Mouse (Mus musculus) gastrocnemius, postnatal 25 days (tissue): ENCODE measurements around the gene Flt4. TPM values are rescaled to one million over a fixed set of nuclear protein-coding genes. Genes with fewer than 3 reads are reported as not detected.
A peak's percentile ranks its signal among the peaks of the same experiment; 100 is the strongest.

Experiments
- DNase-seq: peaks from one replicate; pipeline ENCODE4 v3.0.0; 2022
- total RNA-seq, 2 experiments: library from RNA; stranded (reverse); gene quantifications; 1 replicate in 1 of 2; 2 replicates in 1 of 2; pipeline ENCODE4 v1.2.3; 2021

Flt4 gene
- total RNA-seq, 2 experiments from 2014 or later, result 2.9 to 3.2 TPM

DNA sequence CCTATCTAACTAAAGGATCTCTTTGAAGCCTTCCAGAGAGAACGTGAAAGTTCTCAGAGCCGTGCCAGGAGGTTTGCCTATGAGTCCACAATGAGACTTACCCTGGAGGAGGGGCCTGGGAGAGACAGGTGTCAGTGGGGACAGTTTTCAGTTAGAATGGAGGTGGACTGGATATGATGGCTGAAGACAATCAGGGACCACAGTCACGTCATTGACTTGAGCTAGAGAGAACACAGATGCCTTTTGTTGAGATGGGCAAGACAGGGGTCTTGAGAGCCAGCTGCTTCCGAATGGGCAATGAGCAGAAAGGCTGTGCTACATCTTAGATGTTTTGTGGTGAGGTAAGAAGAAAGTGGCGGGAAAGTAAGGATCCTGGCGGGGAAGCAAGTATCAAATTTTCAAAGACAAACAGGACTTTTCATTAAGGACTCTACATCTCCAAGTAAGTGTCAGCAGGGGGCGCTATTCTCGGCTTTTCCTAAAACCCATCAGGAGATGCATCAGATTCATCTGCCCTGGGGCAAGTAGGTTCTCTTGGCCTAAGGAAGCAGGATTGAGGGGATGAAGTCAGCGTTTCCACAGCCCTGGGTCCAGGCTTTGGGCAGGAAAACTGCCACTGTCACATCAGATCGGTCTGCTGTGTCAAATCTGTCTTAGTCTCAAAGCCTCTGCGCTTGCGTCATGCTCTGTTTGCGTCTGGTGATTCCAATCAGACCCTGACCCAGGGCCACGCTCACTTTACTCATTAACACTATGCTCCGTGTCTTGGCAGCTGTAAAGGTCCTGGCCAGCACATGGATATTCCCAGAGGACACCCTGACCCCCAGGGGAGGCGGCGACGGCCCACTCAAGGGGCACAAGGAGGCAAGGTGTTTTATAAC, 41.3 kb downstream of the Flt4 start:
- DNase-seq, result no peak

DNA sequence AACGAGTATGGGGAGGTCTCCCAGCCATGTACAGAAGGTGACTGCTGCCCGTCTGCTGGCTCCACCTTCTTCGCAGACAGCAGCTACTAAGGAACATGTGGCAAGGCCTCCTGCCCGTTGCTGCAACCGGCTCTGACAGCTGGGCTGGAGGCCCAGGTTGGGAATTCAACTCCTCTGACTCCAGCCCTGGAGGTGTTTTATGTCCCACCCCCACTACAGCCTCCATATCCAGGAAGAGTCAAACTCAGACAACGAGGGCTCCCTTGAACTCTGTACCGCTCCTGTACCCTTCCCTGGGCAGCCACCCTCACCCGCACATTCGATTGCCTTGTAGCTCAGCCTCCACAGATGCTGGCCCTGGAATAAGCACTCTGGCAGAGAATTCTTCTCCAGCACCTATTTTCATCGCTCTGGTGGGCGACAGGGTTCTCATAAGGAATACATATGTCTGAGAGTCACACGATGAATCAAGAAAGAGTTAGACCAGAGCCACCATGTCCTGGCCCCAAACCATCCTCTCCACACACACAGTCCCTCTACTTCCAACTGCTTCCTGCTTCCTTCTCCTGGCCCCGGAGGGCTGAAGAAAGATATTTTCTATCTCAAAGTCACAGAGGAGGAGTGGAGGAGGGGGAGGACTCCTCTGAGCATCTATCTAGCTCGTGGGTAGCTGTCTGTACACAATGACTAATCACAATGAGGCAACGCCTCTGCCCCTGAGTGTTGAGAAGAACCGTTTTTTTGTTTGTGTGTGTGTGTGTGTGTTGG, 42.1 kb downstream of the Flt4 start:
- DNase-seq, result no peak

DNA sequence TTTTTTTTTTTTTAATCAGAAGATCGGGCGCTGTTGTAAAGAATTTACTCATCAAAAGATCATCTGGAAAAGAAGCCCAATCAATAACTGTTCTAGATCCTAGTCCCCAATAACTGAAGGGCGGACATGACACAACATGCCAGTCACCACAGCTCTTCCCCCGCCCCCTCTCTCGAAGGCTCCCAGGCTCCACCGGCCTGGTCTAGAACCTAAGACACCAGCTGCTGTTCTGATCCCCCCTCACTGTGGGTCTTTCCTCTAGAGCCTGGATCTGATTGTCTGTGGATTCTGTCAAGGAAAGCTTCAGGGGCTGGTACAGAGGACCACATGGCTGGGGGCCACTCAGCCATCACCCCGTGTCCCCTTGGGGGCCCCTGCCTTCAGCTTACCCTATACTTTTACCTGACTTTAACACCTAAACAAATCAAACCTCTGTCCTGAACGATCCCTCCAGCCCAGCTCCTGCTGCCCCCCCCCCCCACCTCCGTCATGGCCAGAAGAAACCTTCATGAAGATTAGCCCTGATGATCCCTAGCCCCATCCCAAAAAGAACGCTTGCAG, 42.8 kb downstream of the Flt4 start:
- DNase-seq, result no peak

DNA sequence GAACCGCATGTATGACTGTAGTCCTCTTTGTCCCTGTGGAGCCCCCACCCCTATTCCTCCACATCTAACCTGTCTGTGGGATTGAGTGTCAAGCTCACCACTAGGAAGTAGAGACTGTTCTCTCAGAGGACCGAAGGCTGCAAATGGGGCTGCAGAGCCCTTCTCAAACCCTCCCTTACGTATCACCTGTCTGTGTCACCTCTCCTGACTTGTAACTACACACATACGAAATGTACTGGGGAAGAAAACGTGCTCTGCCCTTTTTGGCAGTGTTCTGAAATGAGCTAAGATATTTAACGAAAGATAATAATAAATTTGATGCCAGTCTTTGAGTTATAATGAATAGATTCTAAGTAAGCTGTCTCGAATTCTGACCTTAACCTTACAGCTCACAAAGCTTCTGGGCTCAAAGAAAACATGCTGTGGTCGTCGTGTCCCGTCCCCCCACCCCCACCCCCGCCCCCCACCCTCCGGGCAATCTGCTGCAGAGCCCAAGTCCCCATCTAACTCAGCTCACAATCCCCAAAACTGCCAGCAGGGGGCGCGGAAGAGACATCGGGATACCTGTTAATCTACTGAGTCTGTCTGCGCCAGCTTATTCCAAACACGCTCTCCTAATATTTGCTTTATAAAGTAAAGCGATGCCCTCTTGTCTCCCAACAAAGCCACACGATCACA, 43.5 kb downstream of the Flt4 start:
- peak; percentile 42 for DNase-seq

DNA sequence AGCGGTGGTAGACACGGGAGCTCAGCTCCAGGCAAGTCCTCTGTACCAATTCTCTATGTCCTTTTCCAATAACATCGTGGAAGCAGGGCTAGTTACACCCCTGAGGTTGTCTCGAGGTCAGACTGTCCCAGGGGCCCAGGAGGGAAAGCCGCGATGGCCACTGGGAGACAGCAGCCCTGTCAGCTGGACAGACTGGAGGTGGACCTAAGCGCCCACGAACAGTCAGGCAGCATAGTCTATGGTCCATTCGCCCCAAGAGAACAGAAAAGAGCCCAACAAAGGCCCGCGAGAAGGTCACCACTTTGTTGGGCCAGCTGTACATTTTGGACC, 44.0 kb downstream of the Flt4 start:
- DNase-seq, result no peak

DNA sequence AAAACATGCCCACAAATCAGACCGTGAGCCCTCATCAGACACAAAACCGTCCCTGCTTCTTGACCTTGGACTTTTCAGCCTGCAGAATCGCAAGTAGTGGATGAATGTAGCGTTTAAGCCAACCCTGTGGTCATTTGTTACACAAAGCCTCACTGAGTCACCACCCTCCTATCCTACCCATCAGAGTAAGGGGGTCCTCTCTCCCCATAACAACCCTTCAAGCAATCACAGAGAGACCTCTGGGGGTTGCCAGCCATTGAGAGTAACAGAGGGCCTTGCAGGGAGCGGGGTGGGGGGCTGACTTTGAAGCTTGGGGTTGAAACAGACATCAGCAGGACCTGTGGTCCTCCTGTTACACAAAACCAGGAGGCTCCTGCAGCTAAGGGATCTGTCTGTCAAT, 45.6 kb downstream of the Flt4 start:
- DNase-seq, result no peak

DNA sequence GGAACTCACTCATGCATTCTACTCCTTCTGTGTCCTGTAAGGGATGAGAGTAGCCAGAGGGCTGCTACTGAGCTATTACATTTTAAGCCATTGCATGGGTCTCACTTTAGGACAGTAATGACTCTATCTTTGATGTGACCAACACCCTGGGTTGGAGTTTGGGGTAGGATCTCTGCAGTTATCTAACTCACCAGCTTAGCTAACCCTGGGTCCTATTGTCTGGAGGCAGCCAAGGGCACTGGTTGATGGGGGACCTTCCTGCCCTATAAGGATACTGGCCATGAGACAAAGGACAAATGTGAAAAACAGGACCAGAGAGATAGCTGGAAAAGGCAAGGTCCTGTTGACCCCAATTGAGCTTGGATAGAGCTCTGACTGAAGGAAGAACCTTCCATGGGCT, 46.4 kb downstream of the Flt4 start:
- no peak for DNase-seq

DNA sequence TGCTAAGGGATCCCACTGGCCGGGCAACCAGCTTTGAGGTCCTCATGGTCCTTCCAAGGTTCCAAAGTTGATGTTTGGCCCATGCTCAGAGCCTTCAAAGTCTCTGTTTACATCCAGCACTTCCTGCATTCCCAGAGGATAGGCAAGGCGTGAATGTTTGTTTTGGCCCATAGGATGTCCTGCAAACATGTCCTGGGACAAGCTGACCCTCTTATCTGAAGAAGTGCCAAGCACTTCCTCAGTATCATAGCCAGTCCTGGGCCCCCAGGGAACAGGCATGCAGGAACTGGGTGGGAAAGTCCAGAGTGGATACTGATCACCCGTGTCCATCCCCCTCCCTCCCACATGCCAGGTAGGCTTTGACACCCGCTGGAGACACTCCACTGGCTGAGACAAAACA, 49.0 kb downstream of the Flt4 start:
- no peak for DNase-seq

DNA sequence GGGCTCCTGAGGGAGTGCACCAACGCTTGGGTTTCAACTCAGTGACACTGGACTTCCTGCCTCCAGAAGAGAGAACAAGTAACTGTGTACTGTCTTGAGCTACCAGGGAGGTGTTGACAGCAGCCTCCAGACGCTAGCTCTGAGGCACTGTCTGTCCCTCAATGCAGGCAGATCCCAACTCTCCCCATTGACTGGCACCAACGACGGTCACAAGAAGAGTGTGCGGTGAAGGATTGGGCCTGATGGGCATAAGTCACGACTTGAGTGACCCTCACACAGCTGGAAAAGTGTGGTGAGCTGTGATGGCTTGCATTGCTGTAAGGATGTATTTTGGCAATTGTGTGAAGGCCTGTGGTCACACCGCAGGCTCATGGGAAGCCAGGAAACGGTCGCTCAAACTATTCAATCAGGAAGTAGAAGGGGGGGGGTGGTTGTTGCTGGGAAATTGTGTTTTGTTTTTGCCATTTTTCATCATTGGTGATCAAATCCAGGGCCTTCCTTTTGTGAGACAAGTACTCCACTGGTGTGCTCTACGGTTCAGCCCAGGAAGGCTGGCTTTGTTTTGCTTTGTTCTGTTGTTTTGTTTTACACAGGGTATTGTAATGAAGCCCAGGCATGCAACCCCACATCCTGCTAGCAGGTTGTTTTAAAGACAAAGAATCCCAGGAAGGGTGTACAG, 49.9 kb downstream of the Flt4 start:
- no peak for DNase-seq

DNA sequence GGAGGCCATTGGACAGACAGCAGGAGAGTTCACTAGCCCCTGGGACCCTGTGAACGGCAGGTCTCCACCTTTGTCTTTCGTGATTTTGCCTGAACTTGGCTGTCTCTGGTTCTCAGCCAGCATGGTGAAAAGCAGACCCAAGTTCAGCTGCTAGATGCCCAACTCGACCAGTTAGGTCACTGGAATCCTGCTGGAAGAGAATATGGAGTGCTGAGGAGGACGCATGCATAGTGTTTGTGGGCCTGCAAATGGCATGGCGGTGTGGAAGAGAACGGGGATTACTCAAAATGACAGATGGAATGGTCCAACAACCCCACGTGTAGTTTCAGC, 50.4 kb downstream of the Flt4 start:
- no peak for DNase-seq

DNA sequence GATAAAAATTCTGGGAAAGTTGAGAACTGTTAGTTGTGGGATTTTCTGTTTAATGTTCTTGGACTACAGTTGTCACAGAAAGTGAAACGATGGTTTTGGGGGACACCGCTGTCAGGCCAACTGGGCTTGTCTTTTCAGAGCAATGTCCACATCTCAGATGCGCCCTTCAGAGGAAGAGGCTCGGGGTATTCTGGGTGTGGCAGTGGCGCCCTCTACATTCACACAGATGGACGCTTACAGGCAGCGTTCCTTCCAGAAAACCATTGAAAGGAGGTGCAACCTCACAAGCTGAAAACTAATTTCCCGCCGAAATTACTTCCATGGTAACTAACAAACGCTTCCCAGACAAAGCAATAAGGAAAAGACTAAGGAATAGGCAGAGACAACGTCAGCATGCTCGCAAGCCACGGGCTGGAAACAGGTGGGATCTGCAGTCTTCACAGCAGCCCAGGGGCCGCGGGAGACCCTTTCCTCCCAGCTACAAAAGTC, 53.3 kb downstream of the Flt4 start:
- DNase-seq, result no peak

DNA sequence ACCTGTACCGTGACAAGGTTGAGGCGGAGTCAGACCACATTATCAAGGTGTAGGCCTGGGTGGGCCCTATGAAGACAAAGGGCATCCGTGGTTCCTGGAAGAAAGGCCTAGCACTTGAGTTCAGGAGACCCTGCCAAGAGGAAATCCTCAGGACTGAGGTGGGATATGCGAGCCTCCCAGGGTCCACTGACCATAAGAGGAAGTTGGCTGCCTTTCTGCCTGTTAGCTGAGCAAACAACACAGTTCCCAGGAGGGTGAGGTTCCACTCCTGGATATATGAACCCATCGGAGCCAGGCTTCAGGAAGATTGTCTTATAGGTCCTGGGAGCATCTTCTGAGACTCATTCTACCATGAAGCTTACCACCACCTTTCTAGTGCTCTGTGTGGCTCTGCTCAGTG, 54.2 kb downstream of the Flt4 start, which contains the start of gene Scgb3a1:
Gene Scgb3a1, plus strand, starts transcription at position 301 of the 400 bp plus-strand sequence.
- no peak for DNase-seq

DNA sequence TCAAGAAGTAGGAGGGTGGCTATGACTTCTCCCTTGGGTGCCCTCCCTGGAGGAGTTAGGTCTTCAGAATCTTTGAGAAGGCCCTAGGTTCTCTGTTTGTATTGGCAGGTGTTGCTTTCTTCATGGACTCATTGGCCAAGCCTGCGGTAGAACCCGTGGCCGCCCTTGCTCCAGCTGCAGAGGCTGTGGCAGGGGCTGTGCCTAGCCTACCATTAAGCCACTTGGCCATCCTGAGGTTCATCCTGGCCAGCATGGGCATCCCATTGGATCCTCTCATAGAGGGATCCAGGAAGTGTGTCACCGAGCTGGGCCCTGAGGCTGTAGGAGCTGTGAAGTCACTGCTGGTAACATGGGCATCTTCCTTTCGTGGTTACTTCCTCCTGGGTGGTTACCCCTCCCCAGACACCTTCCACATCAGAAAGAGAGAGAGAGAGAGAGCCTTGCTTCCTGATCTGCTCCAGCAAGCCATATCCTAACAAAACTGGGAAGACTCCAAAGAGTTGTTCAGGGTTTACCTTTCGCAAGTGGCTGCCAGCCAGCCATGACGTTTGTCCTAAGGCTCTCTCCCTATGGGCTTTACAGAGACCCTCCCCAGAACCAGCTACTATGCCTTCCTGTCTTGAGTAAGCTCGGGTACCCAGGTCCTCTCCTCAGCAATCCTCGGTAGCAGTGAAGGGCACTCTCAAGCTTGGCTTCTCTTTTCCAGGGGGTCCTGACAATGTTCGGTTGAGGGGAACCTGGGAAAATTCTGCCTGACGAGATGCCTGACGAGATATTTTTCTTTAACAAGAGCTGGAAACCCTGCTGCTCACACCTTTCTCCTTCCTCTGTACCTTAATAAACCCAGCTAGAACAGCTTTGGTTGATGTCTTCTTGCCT, 55.4 kb downstream of the Flt4 start:
- DNase-seq, result no peak

DNA sequence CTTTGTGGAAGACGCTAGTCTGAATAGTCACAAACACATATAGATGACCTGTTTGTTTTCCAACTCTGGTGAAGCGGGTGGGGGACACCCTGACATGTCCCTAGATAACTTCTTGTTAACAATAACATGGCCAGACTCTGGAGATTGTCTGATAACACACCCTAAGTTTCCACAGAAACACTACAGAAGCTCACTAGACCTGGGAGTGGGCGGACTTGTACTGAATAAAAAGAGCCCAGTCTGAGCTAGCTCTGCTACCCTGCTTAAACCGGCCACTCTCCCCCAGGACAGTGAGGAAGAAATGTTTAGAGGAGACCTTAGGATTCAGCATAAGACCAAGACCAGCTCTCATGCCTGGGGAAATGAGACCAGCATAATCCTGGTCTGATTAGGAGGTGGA, 56.4 kb downstream of the Flt4 start:
- DNase-seq, result no peak

DNA sequence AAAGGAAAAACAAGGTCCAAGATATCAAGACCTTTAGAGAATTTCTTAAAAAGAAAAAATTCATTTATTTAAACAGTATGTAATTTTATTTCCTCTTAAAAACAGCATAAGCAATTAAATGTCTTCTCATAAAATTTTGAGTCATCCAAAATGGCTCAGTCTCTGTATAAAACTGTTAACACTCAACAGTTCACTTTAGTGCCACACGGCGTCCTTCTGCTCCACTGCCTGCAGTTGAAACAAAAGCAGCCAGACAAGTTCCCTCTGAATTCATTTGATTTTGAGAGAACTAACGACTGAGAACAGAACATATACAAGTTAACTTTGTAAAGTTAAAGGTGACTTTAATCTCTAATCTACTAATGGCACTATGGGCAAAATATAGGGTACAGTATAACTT, 64.4 kb downstream of the Flt4 start:
- DNase-seq, result no peak

DNA sequence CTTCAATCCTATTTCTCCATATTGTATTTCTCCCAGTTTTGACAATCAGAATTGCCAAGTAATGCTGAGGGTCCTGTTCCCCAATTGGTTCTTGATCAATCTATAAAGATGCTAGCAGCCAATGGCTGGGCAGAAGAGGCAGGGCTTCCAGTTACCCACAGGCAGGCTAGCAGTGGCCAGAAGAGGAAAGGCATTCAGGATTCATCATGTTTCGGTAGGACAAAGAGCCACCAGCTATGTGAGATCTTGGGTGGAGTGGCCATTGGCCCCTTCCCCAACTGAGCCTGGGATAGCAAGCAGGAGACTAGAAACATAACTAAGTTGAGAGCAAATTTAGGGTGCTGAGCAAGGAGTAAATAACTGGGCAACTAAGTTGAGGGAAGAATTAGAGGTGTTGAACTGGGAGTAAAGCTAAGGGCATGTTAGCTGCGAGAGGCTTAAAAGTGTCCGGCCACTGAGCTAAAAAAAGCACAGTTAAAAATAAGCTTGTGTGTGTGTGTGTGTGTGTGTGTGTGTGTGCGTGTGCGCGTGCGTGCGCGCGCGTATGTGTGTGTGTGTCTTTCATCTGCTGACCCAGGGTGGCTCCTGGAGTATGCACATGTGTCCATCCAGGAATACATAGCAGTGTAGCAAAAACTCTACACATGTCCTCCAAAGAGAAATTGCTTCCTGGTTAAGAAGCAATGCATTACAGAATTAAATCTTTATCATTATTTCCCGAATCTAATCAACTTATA, 75.3 kb downstream of the Flt4 start:
- DNase-seq, result peak; percentile 8

DNA sequence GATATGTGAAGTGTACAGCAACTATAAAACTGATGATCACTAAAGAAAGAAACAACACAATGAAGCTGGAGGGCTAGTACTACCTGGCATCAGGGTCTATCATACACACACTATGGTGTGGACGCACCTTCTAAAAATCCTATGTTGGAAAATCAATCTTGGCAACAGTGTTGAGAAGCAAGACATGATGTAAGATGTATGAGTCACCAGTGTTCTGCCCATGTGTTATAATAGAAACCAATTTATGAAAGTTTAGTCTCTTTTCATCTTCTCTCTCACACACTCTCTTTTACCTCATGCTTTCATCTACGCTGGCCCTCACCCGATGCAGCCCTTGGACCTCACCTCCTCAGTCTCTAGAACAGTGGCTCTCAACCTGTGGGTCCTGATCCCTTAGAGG, 86.0 kb downstream of the Flt4 start:
- DNase-seq, result no peak

DNA sequence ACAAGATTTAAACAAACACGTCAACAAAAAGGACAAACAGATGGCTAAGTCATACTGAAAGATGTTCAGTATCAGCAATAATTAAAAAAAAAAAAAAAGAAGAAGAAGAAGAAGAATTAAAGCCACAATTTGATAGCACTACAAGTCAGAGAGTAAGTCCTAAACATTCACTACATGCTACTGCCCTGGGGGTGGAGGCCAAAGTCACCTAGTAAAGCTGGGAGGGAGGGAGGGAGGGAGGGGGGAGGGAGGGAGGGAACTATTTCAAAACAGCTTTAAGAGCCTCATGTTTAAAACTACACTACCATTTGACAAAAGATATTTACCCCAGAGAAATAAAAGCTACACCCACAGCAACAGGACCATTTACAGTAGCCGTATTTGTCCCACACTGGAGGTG, 86.6 kb downstream of the Flt4 start:
- DNase-seq, result no peak

DNA sequence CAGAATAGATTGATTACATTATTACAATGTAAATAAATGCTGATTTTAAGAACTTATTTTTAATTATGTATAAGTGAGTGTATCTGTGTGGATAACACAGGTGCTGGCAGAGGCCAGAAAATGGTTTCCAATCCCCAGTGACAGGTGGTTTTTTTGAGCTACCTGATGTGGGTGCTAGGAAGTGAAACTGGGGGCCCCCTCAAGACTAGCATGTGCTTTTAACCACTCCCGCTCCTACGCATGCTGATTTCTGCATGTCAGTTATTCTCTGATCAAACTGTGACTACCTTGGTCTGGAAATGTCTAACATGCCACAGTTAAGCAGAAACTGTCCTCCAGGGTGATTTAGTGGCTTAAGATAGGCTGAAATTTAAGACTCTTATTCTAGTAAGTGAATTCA, 87.4 kb downstream of the Flt4 start:
- DNase-seq, result no peak

DNA sequence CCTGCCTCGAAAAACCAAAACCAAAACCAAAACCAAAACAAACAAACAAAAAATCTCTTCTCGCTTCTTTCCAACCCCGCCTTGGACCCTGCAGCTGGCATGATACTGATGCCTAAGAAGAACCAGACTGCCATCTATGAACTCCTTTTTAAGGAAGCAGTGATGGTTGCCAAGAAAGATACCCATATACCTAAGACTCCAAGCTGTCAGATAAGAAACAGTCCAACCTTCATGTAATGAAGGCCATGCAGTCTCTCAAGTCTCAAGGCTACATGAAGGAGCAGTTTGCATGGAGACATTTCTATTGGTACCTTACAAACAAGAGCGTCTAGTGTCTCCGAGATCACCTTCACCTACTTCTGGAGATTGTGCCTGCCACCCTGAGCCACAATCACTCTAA, 88.7 kb downstream of the Flt4 start:
- no peak for DNase-seq
